Mouse (Mus musculus): ENCODE measurements around the gene Tbck. TPM values are rescaled to one million over a fixed set of nuclear protein-coding genes. Genes with fewer than 3 reads are reported as not detected.

Tbck gene
- polyA plus RNA-seq, 1 experiment = 3.3 TPM

DNA sequence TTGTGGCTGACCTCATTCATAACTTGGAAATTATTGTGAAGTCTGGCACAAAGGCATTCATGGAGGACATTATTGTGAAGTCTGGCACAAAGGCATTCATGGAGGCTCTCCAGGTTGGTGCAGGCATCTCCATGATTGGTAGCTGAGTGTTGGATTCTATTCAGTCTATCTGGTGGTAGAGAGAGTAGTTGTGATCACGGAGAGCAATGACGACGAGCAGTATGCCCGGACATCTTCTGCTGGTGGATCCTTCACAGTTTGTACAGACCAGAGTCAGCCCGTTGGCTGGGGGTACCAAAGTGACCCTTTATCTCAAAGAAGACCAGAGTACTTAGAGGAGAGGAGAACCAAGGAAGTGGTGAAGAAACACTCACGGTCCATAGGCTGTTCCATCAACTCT, 158.7 kb downstream of the Tbck start:
- Histone ChIP-seq H3K4me2 (ENCODE audit: low read depth) (no peak overlapping the region), H3K4me3 (no peak overlapping the region), H3ac (ENCODE audit: control insufficient read depth, insufficient read length) (no peak overlapping the region), H3K27me3 (ENCODE audit: control insufficient read depth, insufficient read depth, insufficient read length) (no peaks in the 10 kb centered on the region), H3K36me3 (ENCODE audit: control insufficient read depth, insufficient read depth) (peaks cover 7% of the 10 kb centered on the region), H3K79me2 (ENCODE audit: control insufficient read depth, insufficient read depth) (no peaks in the 10 kb centered on the region)
- TF ChIP-seq TCF3 (IDR thresholded peaks at IDR 0.05; ENCODE audit: insufficient read length, low read depth) (no peak), MYOG (IDR thresholded peaks at IDR 0.05; ENCODE audit: control insufficient read depth in 1 of 3, insufficient read depth in 1 of 3, insufficient read length in 2 of 3, low read depth in 2 of 3) (no peak), TCF12 (IDR thresholded peaks at IDR 0.05; ENCODE audit: insufficient read depth, poor library complexity, severe bottlenecking) (no peak)

DNA sequence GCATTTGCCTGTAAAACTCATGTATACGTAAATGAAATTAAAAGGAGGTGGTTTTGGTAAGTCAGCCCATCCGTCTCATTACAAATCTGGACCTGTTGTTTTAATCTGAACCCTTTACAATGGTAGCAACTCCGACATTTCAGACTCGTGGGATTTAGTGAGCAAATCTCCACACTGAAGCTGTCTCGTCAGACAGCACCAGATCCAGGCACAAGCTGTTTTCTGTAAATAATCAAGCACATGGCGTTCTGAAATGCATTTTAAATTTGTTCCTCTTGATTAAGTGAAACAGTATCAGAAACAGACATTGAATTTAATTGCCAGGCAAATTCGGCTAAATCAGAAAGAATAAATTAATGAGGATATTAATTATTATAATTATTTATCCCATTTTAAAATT, 165.7 kb downstream of the Tbck start:
- Histone ChIP-seq H3K4me2 (ENCODE audit: low read depth) (no peak overlapping the region), H3ac (ENCODE audit: control insufficient read depth, insufficient read length) (no peak overlapping the region), H3K4me3 (no peak overlapping the region), H3K36me3 (ENCODE audit: control insufficient read depth, insufficient read depth) (no peaks in the 10 kb centered on the region), H3K79me2 (ENCODE audit: control insufficient read depth, insufficient read depth) (no peaks in the 10 kb centered on the region), H3K27me3 (ENCODE audit: control insufficient read depth, insufficient read depth, insufficient read length) (no peaks in the 10 kb centered on the region)
- TF ChIP-seq MYOG (IDR thresholded peaks at IDR 0.05; ENCODE audit: control insufficient read depth in 1 of 3, insufficient read depth in 1 of 3, insufficient read length in 2 of 3, low read depth in 2 of 3) (no peak), REST (IDR thresholded peaks at IDR 0.05; ENCODE audit: insufficient read depth, insufficient read length) (no peak), SRF (IDR thresholded peaks at IDR 0.05; ENCODE audit: control insufficient read depth, insufficient read length, low read depth) (no peak), TCF3 (IDR thresholded peaks at IDR 0.05; ENCODE audit: insufficient read length, low read depth) (no peak), MAX (IDR thresholded peaks at IDR 0.05; ENCODE audit: low read depth) (no peak), E2F4 (IDR thresholded peaks at IDR 0.05; ENCODE audit: insufficient read depth) (no peak), POLR2A (IDR thresholded peaks at IDR 0.05; ENCODE audit: insufficient read length, low read depth) (no peak), POLR2AphosphoS2 (IDR thresholded peaks at IDR 0.05; ENCODE audit: insufficient read length, low read depth) (no peak), TCF12 (IDR thresholded peaks at IDR 0.05; ENCODE audit: insufficient read depth, poor library complexity, severe bottlenecking) (no peak), MYOD1 (IDR thresholded peaks at IDR 0.05; ENCODE audit: control insufficient read depth in 1 of 3, insufficient read length in 2 of 3, low read depth in 2 of 3) (no peak), USF1 (IDR thresholded peaks at IDR 0.05; ENCODE audit: low read depth) (no peak), CEBPB (IDR thresholded peaks at IDR 0.05; ENCODE audit: insufficient read depth, poor library complexity, severe bottlenecking) (no peak)

DNA sequence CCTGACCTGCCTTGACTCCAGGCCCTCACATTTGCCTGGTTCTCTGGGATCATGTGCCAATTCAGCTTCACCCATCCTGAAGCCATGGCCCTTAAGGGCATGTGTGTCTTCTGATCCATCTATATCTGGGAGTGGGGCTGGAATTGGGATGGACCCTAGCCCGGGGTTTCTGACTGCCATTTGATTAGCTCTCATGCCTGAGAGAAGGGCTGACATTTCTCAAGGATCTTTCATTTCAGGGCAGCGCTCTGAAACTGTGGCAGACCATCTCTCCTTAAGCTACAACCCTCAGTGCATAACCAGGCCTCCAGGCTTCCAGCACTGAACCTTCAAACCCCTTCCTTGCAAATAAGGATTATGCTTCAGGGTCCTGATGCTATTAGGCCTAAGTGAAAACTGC, 166.5 kb downstream of the Tbck start:
- H3K27me3 ChIP-seq (ENCODE audit: control insufficient read depth, insufficient read depth, insufficient read length) = no peaks in the 10 kb centered on the region
- H3K4me3 ChIP-seq = no peak overlapping the region
- TF ChIP-seq POLR2A (IDR thresholded peaks at IDR 0.05; ENCODE audit: insufficient read length, low read depth) (no peak), CEBPB (IDR thresholded peaks at IDR 0.05; ENCODE audit: insufficient read depth, poor library complexity, severe bottlenecking) (no peak), MAX (IDR thresholded peaks at IDR 0.05; ENCODE audit: low read depth) (no peak)
- no peak overlapping the region for H3K4me2 ChIP-seq (ENCODE audit: low read depth)
- H3K36me3 ChIP-seq (ENCODE audit: control insufficient read depth, insufficient read depth) = no peaks in the 10 kb centered on the region
- H3K79me2 ChIP-seq (ENCODE audit: control insufficient read depth, insufficient read depth) = no peaks in the 10 kb centered on the region
- H3ac ChIP-seq (ENCODE audit: control insufficient read depth, insufficient read length) = no peak overlapping the region

DNA sequence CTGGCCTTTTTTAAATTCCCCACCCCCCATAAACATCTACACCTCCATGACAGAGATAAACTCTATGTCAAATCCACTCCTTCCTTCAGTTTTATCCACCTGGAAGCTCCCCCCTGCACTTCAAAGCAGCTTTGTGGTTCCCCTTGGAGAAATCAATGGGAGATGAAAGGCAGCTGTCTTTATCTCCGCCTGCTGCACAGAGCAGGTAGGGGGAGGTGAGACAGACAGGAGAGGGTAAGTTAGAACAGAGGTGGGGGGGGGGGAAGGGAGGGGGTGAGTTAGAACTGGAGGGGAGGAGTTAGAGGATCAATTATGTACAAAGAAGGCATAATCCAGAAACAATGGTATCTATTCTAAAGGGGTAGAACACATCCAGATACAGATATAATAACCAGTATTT, 167.5 kb downstream of the Tbck start:
- Histone ChIP-seq H3K79me2 (ENCODE audit: control insufficient read depth, insufficient read depth) (no peaks in the 10 kb centered on the region), H3ac (ENCODE audit: control insufficient read depth, insufficient read length) (no peak overlapping the region), H3K4me2 (ENCODE audit: low read depth) (no peak overlapping the region), H3K36me3 (ENCODE audit: control insufficient read depth, insufficient read depth) (no peaks in the 10 kb centered on the region), H3K4me3 (no peak overlapping the region), H3K27me3 (ENCODE audit: control insufficient read depth, insufficient read depth, insufficient read length) (no peaks in the 10 kb centered on the region)
- TF ChIP-seq SRF (IDR thresholded peaks at IDR 0.05; ENCODE audit: control insufficient read depth, insufficient read length, low read depth) (no peak), USF1 (IDR thresholded peaks at IDR 0.05; ENCODE audit: low read depth) (no peak), POLR2AphosphoS2 (IDR thresholded peaks at IDR 0.05; ENCODE audit: insufficient read length, low read depth) (no peak), POLR2A (IDR thresholded peaks at IDR 0.05; ENCODE audit: insufficient read length, low read depth) (no peak), TCF3 (IDR thresholded peaks at IDR 0.05; ENCODE audit: insufficient read length, low read depth) (no peak), CEBPB (IDR thresholded peaks at IDR 0.05; ENCODE audit: insufficient read depth, poor library complexity, severe bottlenecking) (no peak), MAX (IDR thresholded peaks at IDR 0.05; ENCODE audit: low read depth) (no peak), MYOD1 (IDR thresholded peaks at IDR 0.05; ENCODE audit: control insufficient read depth in 1 of 3, insufficient read length in 2 of 3, low read depth in 2 of 3) (no peak), REST (IDR thresholded peaks at IDR 0.05; ENCODE audit: insufficient read depth, insufficient read length) (no peak), MYOG (IDR thresholded peaks at IDR 0.05; ENCODE audit: control insufficient read depth in 1 of 3, insufficient read depth in 1 of 3, insufficient read length in 2 of 3, low read depth in 2 of 3) (no peak), E2F4 (IDR thresholded peaks at IDR 0.05; ENCODE audit: insufficient read depth) (no peak), TCF12 (IDR thresholded peaks at IDR 0.05; ENCODE audit: insufficient read depth, poor library complexity, severe bottlenecking) (no peak)

GRCm38 (mm10) chr3:132851841-132852728, 168.1 kb downstream of the Tbck start:
- Histone ChIP-seq H3K27me3 (ENCODE audit: control insufficient read depth, insufficient read depth, insufficient read length) (no peaks in the 10 kb centered on the region), H3K36me3 (ENCODE audit: control insufficient read depth, insufficient read depth) (no peaks in the 10 kb centered on the region), H3K79me2 (ENCODE audit: control insufficient read depth, insufficient read depth) (no peaks in the 10 kb centered on the region), H3K4me2 (ENCODE audit: low read depth) (no peak overlapping the region), H3ac (ENCODE audit: control insufficient read depth, insufficient read length) (no peak overlapping the region), H3K4me3 (no peak overlapping the region)
- TF ChIP-seq SRF (IDR thresholded peaks at IDR 0.05; ENCODE audit: control insufficient read depth, insufficient read length, low read depth) = no peak
- peak in 1 of 3 experiments; percentile 8 for TF ChIP-seq MYOD1 (IDR thresholded peaks at IDR 0.05; ENCODE audit: control insufficient read depth in 1 of 3, insufficient read length in 2 of 3, low read depth in 2 of 3)
